Mouse (Mus musculus) forelimb bud, embryonic 11.5 days (tissue): ENCODE results near the gene Prrc2c.
"Not testable (repeated sequence)": the region's sequence is repeated elsewhere in the genome, so short reads cannot be mapped to it uniquely, and the experiment has no call there.

ENCODE experiments used
- DNase-seq: peaks from one replicate; pipeline ENCODE4 v3.0.0-alpha.2; 2012; ENCODE audit warnings: low read depth, low spot score

Prrc2c gene

GRCm38 (mm10) chr1:162693721-162694120 lies 46.6 kb downstream of the Prrc2c start:
- DNase-seq, result no peak

- DNase-seq, result peak; percentile 33
Observed at GRCm38 (mm10) chr1:162665486-162666174, 74.7 kb downstream of the Prrc2c start.

- DNase-seq, result peak; percentile 89
Observed at GRCm38 (mm10) chr1:162664826-162665475, 75.4 kb downstream of the Prrc2c start.

GRCm38 (mm10) chr1:162660276-162660860 lies 80.0 kb downstream of the Prrc2c start:
- DNase-seq, result no peak

- DNase-seq, result no peak
Observed at GRCm38 (mm10) chr1:162658119-162658518, 82.2 kb downstream of the Prrc2c start, which contains the start of gene Myocos. TSS of gene Myocos (minus strand) at chr1:162658219.

GRCm38 (mm10) chr1:162648416-162648815 lies 91.9 kb downstream of the Prrc2c start:
- no peak for DNase-seq

- DNase-seq, result no peak
Observed at GRCm38 (mm10) chr1:162646083-162646686, 94.2 kb downstream of the Prrc2c start.

- no peak for DNase-seq
Observed at GRCm38 (mm10) chr1:162643752-162644151, 96.6 kb downstream of the Prrc2c start.

GRCm38 (mm10) chr1:162642591-162642990 lies 97.8 kb downstream of the Prrc2c start:
- DNase-seq, result no peak

GRCm38 (mm10) chr1:162639861-162640260 lies 100.5 kb downstream of the Prrc2c start:
- DNase-seq, result no peak

- DNase-seq, result no peak
Observed at GRCm38 (mm10) chr1:162639051-162639750, 101.2 kb downstream of the Prrc2c start, which contains the start of gene Myoc. TSS of gene Myoc (plus strand) at chr1:162639155.

GRCm38 (mm10) chr1:162638535-162638934 lies 101.8 kb downstream of the Prrc2c start:
- DNase-seq, result no peak

- no peak for DNase-seq
Observed at GRCm38 (mm10) chr1:162636516-162636915, 103.8 kb downstream of the Prrc2c start.

GRCm38 (mm10) chr1:162635291-162635931 lies 104.9 kb downstream of the Prrc2c start:
- not testable (repeated sequence) for DNase-seq

- not testable (repeated sequence) for DNase-seq
Observed at GRCm38 (mm10) chr1:162628326-162628725, 112.0 kb downstream of the Prrc2c start.

GRCm38 (mm10) chr1:162627821-162628220 lies 112.5 kb downstream of the Prrc2c start:
- DNase-seq, result not testable (repeated sequence)

- no peak for DNase-seq
Observed at GRCm38 (mm10) chr1:162625229-162625628, 115.1 kb downstream of the Prrc2c start.

- DNase-seq, result no peak
Observed at GRCm38 (mm10) chr1:162623895-162624294, 116.5 kb downstream of the Prrc2c start.
